Mouse (Mus musculus): ENCODE data around the gene Boc.

Gene Boc

GRCm38 (mm10) chr16:44558471-44559329, at the start of gene Boc:
Boc (minus strand) TSS chr16:44558897.
- peak; percentile 87 to 92 for DNase-seq

- DNase-seq, result no peak
Observed at GRCm38 (mm10) chr16:44606643-44607042, 47.9 kb upstream of the Boc start.

- DNase-seq, result no peak
Observed at GRCm38 (mm10) chr16:44604021-44604616, 45.4 kb upstream of the Boc start.

GRCm38 (mm10) chr16:44601999-44602794, 43.5 kb upstream of the Boc start:
- no peak for DNase-seq

GRCm38 (mm10) chr16:44601182-44601581, 42.5 kb upstream of the Boc start:
- DNase-seq, result no peak

- no peak for DNase-seq
Observed at GRCm38 (mm10) chr16:44597106-44597806, 38.6 kb upstream of the Boc start.

- no peak for DNase-seq
Observed at GRCm38 (mm10) chr16:44589506-44589905, 30.8 kb upstream of the Boc start.

- peak; percentile 61 to 66 for DNase-seq
Observed at GRCm38 (mm10) chr16:44579421-44580024, 20.8 kb upstream of the Boc start.

GRCm38 (mm10) chr16:44578551-44578950, 19.9 kb upstream of the Boc start:
- no peak for DNase-seq

GRCm38 (mm10) chr16:44568056-44568455, 9.4 kb upstream of the Boc start:
- DNase-seq, result no peak

GRCm38 (mm10) chr16:44565328-44566210, 6.9 kb upstream of the Boc start:
- DNase-seq, result peak; percentile 56 to 60

GRCm38 (mm10) chr16:44564359-44564758, 5.7 kb upstream of the Boc start:
- no peak for DNase-seq

GRCm38 (mm10) chr16:44562061-44562460, 3.4 kb upstream of the Boc start:
- no peak for DNase-seq

GRCm38 (mm10) chr16:44560214-44560613, 1.5 kb upstream of the Boc start:
- no peak for DNase-seq

GRCm38 (mm10) chr16:44559330-44559695, 616 bp upstream of the Boc start:
- peak; percentile 72 to 73 for DNase-seq

- peak; percentile 89 for DNase-seq
Observed at GRCm38 (mm10) chr16:44557661-44558470, 831 bp downstream of the Boc start.

- DNase-seq, result peak in 1 of 2 experiments; percentile 41
Observed at GRCm38 (mm10) chr16:44557084-44557483, 1.6 kb downstream of the Boc start.

- peak in 1 of 2 experiments; percentile 30 for DNase-seq
Observed at GRCm38 (mm10) chr16:44555791-44556709, 2.6 kb downstream of the Boc start.

- no peak for DNase-seq
Observed at GRCm38 (mm10) chr16:44553861-44554260, 4.8 kb downstream of the Boc start.
